Mouse (Mus musculus) inflammation-experienced regulatory T-cells, adult 6 months (primary cell): ENCODE measurements around the gene Ly86. TPM values are rescaled to one million over a fixed set of nuclear protein-coding genes. Genes with fewer than 3 reads are reported as not detected.

Experiments used
- ATAC-seq: one replicate; pipeline ENCODE4 v1.8.0; 2017
- polyA plus RNA-seq, 3 experiments: library from polyadenylated mRNA; unstranded; fragments of 100-300 nt; shearing (Covaris generic); gene quantifications; one replicate each; pipeline ENCODE4 v1.2.1; 2017

The Ly86 gene
- polyA plus RNA-seq, 3 experiments from 2014 or later = 3.7 to 7.8 (median 6.4) TPM

DNA sequence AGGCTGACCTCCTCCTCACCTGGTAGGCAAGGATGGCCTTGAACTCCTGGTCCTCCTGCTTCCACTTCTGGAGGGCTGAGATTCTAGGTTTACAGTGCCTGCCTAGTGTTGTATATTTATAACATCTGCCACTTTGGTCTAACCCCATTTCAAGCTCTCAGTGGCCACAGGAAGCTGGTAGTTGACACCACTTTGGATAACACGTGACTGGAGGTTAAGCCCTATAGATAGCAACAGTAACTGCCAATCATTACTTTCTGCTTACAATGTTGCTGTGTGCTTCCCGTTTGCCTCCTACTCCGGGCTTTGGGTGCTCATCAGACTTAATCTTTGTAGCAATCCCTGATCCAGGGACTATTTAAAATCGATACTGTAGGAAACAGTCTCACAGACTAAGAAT lies 87.6 kb downstream of the Ly86 start:
- no peak for ATAC-seq

DNA sequence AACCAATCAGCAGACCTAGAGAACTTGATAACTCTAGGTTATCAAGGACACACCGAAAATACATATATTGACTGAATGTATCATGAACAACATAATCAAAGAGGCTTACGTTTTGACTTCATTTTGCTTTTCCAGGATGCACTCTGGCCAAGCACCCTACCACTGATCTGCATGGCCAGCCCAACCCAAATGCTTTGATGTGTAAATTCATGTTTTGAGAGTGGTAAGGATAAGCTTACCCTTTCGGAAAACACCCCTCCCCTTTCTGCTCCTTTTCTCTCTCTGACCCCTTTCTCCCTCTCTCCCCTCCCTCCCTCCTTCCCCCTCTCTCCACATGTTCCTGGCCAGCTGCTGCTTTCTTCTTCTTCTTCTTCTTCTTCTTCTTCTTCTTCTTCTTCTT lies 88.1 kb downstream of the Ly86 start:
- no peak for ATAC-seq

DNA sequence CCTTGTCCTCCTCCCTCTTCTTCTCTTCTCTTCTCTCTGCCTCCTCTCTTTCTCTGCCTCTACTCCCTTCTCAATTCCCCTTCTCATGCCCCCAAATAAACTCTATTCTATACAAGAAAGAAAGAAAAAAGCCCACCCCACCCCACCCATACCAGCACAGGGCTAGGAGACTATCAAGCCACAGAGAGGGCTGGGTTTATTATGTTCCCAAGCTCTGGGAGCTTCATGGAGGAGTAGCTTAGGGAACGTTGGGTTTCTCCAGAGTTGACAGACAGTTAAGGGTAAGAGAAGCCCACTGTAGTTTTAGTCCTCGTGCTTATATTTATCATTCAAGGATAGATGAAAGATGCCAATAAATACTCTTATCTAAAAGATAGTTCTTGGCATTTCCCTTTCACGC lies 88.7 kb downstream of the Ly86 start:
- ATAC-seq = no peak

DNA sequence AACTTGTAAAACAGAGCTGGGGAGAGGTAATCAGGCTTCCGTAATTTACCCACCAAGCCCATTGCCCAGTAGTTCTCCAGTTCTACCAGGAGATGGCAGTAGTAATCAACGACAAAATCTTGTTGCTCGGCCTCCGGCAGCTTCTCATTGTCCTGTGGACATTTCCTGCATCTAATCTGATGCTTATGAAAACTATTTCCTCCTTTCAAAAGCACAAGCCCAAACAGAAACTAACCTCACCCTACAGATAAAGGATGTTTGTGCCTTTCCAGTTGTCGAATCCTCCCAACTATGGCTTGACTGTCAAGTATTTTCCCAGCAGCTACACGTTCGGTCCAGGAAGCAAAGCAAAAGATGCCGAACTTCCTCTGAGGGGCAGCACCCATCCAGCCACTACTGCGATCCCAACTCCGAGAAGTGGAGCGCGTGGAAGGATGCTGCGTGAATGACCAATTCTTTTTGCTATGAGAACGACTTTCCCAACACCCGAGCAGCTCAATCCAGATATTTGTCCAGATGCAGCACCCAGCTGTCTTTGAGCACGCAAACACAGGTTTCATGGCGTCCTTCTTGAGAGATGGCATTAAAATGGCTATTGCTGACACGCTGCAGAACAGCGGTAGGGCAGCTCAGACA lies 89.2 kb downstream of the Ly86 start:
- peak; percentile 90 for ATAC-seq

DNA sequence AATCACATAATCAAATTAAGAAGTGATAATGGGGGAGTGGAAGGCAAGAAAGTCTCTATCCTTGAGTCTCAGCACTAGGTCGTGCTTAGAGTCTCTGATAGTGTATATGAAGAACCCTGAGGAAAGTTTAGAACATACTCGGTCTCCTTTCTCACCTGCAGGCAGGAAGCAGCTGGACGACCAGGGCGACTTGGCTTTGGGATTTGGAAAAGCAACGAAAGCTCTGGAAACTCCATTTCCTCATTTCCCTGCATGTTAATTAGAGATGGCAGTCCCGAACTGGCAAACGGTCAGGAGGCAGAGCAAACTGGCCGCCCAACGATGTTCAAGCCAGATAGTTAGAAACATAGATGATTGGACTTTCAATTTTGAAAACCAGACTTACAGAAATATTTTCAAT lies 89.8 kb downstream of the Ly86 start:
- ATAC-seq = no peak

DNA sequence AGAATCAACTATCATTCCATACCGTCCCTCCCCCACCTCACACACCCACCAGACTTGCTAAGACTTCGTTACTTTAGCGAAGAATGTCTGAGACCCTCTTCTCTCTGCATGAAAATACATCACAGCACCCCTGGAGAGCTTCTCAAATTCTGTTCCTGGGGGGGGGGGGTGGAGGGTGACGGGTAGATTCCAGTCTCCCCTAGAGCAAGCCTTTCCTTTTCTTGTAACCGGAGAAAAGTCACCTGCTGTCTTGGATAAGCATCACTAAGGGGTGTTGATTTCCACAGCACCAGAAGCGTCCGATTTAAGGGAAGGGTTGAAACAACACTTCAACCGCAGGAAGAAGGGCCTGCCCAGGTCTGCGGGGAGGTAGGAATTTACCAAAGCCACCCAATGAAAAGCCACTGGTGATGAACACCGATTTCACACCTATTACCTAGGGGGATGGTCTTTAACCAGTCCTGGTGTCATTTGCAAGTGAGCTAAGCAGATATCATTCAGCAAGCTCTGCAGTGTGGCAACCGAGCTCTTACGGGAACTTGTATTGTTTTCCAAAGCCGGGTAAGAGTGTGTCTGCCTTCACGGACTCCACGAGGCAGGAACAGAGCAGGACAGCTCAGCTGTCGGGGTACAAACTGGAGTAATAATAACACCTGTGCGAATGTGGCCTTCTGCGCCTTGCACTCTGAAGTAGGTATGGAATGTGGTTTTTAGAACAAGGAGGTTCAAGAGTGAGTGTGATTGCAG lies 91.4 kb downstream of the Ly86 start:
- ATAC-seq = no peak

DNA sequence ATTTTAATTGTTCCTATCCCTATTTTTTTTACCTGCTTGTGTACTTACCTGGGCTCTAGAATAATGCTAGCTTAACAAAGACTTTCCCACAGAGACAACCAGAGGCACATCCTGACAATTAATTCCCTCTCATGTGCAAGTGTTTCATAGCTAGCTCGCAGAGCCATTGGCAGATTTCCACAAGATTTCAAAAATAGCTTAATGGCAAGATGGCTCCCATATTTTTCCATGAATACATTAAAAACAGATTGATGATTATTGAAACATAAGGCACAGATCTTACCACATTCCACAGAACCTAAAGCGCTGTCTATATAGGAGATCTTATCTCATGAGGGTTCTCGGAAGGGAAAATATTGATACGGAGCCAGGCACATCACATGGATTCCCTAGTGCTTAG lies 93.8 kb downstream of the Ly86 start:
- ATAC-seq = no peak

DNA sequence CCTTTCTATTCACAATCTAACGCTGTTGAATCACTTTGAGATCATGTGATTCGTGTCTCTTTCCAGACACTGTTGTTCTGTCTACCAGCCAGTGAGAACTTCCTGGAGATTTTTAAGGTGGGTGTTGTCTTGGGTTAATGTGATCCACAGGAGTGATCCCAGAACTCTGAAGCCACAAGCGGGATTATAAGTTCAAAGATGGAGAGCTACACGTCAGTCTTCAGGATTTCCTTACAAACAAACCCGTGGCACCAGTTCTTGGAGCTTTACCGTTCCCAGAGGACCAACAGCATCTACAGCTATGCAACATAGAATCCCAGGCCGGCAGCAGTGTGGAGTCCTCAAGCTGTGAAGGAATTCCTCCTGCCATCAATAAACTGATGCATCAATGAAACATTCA lies 94.5 kb downstream of the Ly86 start:
- no peak for ATAC-seq

DNA sequence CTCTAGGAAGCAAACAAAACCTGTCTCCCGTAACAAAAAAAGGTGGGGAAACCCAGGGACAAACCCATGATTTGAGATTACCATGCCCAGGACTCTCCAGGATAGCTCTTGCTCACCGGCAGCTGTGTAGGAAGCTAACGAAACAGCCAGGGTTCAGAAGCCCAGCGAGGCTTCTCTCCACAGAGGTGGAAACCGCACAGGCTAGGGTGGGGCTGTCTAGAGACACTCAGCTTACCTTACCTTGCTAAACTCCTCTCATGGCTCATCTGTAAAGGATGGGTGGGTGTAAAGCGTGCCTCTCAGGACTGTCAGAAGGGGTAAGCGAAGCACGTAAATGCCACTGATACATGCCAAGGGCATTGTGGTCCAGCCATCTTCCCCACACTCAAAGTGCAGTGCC lies 94.9 kb downstream of the Ly86 start:
- no peak for ATAC-seq

DNA sequence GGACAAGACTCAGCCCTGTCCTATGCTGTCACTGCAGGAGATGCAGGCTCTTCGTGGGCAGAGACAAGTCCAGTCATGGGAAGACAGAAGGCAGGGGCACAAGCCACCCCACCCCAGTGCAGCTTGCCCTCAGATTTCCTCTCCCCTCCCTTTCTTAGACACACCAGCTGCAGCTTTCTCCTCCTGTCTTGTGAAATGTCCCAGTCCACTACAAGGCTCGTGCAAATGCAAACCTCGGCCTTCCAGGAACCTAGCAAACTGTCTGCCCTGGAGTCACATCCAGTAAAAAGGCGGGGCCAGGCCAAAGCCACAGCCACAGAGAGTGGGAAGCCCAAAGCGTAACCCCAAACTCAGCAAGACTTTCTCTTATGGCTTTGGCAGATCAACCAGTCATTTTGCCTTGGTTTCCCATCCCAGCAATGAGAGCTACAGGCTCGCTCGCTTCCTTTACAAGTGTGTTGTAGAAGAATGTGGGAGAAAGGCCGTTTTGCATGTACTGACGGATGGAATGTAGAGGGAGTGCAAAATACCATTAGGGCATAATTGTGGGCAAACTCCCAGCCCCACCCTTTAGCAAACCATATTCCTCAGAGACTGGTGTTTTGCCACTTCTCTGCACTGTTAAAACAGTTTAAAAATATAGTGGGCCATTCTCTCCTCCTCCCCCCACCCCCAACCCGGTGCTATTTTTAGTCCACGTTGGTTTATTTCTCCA lies 95.7 kb downstream of the Ly86 start:
- no peak for ATAC-seq

DNA sequence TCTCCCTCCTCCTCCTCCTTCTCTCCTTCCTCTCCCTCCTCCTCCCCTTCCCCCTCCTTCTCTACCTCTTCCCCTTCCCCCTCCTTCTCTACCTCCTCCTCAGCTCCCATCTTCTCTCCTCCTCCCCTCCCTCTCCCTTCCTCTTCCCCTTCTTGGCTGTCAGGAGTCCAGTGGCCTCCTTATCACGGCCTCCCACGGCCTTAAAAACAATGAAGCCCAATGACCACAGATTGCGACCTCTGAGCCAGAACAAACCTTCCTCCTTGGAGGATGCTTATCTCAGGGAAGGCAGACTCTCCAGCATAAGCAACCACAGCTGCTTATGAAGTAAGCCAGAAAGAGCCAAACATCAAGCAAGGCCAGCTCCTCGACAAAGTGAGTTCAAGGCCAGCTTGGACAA lies 97.0 kb downstream of the Ly86 start:
- no peak for ATAC-seq

DNA sequence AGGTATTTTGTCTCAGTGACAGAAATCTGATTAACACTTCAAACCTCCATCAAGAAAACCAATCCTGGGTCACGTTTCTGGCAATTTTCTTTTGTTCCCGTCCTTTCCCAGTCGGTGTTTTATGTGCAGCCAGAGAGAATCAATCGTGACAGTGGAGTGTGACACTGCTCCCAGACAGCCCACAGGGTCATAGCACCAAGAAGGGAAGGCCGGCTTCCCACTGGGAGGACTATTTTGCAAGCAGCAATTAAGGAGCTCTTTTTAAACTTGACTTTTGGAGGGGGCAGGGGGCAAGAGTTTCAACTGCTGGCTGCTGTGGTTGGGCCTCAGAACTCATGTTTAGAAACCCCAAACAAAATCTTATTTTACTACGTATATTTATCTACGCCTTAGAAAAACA lies 97.5 kb downstream of the Ly86 start:
- no peak for ATAC-seq

DNA sequence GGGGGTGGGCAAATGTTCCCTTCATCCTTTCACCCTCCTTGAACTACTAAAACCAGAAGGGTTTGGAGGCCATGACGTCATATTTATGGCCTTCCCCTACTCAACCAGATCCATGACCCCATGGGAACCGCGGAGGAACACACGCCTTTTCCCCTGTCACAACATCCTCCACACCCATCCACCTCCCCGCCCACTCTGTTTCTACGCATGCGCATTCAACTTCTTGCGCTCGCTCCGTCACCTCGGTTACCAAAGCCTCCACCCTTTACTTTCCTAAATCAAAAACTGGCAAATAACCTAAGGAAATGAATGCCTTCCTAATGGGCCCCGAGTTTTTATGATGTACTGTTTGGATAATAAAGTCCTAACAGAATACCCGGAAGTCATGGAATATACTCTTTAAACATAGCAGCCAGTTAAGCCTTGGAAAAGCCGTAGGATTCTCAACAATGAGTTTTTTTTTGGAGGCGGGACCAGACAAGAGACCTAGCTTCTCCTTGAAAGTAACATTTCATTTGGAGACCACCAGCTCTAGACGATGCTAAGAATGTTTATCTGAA lies 101.8 kb downstream of the Ly86 start:
- no peak for ATAC-seq

DNA sequence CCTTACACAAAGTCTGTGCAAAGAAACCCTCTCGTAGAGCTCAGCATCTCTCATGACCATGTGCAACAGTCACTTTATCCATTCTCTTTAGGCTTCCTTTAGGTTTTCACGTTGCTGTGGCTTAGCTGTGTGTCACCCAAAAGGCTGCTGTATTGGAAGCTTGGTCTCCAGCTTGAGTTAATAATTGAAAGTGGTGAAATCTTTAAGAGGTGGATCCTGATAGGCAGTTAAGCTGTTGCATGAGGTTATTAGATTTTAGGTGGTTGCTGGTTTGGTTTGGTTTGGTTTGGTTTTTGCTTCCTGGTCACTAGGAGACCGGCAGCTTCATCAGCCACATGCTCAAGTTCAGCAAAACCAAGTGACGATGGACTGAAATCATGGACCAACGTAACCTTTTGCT lies 106.0 kb downstream of the Ly86 start:
- no peak for ATAC-seq

DNA sequence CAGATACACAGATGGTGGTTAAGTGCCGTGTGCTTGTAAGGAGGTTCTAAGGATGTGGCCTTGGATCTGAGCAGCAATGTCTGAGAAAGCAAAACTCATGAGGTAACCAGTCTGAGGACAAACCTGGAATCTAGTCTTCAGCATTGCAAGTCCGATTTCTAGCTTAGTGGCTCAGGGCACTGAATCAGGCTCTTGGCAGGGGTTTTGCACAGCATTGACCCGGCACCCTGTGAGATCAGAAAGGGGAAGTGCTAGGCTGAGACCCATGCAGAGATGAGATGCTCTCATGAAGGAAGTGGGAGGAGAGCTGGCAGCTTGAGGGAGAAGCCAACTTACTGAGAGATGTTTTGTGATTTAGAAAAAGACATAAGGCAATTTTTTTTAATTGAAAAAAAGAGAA lies 106.5 kb downstream of the Ly86 start:
- no peak for ATAC-seq

DNA sequence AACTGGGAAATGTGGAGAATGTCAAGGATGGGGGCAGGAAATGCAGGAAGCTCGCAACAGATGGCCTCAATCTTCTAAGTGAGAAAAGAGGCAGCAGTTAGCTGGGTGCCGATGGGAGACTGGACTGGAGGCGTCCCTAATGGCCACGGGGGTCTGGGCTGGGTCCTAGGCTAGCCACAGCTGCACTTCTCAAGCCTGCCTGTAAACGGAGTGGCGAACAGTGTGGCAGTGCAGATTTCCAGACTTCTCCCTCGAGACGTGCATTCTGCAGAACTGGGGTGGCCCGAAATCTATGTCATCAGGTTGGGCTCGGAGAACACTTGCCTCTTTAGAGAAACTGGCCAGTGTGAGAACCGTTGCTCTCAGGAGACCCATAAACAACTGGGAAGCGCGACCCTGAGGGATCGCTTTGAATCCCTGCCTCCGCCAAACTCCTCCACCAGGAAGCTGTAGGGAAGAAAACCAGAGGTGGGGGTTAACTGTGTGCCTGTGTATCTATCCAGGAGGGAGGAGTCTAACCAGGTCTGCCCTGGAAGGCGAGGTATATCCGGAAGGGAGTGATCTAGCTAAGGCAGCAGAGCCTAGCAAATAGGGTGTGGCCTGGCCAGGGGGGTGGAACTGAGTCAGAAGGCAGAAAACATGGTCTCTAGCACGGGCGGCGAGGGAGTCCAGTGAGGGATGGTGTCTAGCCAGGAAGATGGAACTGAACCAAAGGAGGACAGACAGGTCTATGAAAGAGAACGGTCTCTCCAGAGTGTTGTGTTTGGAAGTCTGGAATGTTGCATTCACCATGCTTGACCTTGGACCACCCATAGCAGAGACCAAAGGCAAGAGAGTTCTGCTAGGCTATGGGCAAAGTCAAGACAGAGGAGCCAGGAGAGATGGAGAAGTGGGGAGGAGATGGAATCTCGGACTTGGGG lies 107.3 kb downstream of the Ly86 start:
- peak; percentile 56 for ATAC-seq

DNA sequence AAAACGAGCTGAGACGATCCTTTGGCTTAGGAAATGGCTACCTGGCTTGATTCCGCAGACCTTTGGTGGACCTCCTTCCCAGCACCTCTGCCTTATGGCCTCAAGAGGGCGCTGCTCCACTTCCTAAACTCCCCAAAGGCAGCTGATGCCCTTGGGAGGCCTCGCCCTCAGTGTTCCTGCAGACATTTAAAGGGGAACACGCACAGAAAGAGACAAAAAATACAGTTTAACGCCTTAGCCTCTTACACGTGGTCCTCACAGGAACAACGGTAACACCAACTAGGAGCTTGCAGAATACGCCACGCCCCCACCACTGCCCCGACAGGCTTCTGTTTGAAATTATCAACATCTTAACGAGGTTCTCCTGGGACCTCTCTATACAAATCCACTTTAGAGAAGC lies 108.2 kb downstream of the Ly86 start:
- peak; percentile 68 for ATAC-seq

DNA sequence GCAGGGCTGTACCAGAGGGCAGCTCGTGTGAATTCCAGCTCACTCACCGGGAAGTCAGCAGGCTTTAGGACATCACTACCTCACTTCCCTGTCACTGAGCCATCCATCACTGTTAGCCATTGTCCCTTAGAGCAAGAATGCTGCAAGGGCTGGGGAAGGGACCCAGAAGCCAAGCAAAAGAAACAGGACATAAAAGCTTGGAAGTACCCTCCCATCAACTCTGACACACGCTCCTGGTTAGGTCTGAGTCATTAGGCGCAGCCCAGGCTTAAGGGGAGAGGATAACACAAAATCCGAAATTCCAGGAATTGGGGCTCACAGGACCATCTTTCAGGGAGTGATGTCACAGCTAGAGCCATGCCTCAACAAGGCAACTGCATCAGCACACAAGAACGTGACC lies 109.3 kb downstream of the Ly86 start:
- no peak for ATAC-seq

DNA sequence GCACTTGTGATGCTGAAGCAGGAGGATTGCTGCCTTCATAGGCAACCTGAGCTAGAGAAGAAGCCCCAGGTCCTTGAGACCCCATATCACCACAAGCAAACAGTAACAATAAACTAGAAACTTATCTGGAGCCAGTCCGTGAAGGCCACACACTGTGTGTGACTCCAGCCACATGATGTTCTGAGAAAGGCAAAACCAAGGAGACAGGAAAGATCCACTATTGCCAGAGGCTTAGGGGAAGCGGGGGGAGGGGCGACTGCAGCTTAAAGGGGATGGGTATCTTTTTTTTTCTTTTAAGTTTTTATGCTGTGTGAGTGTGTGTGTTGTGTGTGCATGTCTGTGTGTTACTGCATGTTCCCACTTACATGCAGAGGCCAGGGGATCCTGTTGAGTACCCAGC lies 110.6 kb downstream of the Ly86 start:
- ATAC-seq = no peak

DNA sequence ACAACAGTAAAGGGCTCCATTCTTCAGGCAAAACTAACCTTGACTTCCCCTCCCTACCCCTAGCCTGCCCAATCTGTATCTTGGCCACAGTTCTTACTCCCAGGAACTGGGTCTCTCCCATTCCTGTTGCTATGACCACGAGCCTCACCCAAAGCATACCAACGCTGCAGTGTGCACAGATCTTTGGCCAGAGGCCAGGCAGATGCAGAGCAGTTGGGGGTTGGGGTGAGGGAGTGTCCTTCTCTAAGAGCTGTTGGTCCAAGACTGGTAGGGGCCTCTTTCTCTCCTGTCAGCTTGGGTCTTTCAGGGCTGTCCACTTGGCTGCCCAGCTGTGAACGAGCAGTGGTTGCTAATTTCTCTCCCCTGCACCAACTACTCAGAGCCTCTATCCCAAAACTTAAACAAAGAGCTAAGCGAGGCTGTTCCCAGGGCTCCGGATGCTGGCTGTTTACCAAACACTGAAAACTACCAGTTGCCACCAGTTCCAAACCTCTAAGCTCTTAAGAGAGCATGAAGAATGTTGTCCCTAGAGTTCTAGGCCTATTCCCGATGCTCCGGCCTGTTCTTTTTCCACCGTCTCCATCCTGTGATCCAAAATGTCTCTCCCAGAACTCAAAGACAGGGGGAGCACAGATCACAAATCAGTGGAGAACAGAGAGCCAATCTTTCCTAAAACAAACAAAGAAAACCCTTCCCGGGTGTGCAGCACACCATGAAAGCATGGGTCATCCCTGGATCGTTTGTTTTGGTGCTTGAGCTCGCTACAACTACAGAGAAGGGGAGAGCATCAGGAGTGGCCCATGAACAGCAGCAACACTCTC lies 112.2 kb downstream of the Ly86 start:
- ATAC-seq = no peak

DNA sequence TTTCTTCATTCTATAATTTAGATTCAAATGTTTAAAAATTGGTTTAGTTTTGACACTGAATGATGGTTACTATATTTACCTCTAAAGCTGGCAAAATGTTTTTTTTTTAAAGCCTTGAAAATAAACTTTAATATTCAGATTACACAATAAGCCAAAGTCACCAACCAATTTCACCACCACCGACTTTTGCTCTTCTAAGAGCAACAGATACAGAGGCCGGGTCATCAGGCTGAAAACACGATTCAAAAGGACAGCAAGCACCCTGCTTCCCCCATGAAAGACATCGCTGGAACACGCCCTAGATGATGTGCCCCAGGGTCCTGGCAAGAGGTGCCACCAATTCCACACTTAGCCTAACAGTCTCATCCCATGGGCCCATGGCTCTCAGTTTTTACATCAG lies 113.5 kb downstream of the Ly86 start:
- no peak for ATAC-seq

DNA sequence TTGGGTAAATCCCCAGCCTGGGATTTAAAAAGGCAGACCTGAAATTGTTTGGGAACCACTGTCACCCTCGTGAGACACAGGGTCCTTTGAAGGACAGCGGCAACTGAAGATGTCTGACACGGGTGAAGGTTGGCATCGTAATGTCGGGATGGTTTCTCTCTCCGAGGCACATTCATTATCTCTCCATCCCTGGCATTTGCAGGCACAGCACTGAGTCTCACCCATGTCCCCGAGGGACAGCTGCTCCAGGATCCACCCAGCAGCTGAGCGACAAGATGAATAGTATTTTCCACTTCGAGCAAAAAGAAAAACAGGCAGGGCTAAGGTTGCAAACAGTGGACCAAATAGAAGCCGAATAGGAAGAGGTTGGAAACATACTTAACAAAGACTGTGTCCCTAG lies 114.0 kb downstream of the Ly86 start:
- no peak for ATAC-seq
